Mouse (Mus musculus) kidney, adult 2 months (tissue): ENCODE measurements at regions not wholly inside any gene's neighbourhood (a gene's known extent, or its start where the extent isn't known, plus 50 kb on each side); places are given as distances from the start of the nearest gene placed in this dataset.

Experiments
- CTCF ChIP-seq: fragments of 200-500 bp; conservative IDR thresholded peaks from 2 replicates; pipeline ENCODE4 v1.5.1; 2011; ENCODE audit warnings: low read depth, mild to moderate bottlenecking, control low read depth, low read length, moderate library complexity, mixed read lengths; ENCODE audit not compliant: insufficient read depth, insufficient read length
- POLR2A ChIP-seq: fragments of 200-500 bp; IDR thresholded peaks from one replicate; pipeline ENCODE4 v1.6.1; 2011; ENCODE audit warnings: low read depth, low read length, control low read depth

- TF ChIP-seq POLR2A (no peak), CTCF (no peak)
Measured at GRCm38 (mm10) chr13:5549175-5549574, 312.1 kb upstream of the Klf6 start.
